Mouse (Mus musculus) adrenal gland, adult 2 months (tissue): ENCODE measurements around the gene Rnf24. TPM values are rescaled to one million over a fixed set of nuclear protein-coding genes. Genes with fewer than 3 reads are reported as not detected.

ENCODE experiments used
- DNase-seq: peaks from one replicate; pipeline ENCODE4 v3.0.0; 2021
- microRNA-seq, 2 experiments: library from miRNA; unstranded; fragments of <30 nt; microRNA quantifications; one replicate each; pipeline ENCODE4 v1.2.0; 2021
- polyA plus RNA-seq: library from polyadenylated mRNA; depleted of rRNA; stranded (reverse); fragments of >200 nt; gene quantifications from 2 replicates; pipeline ENCODE4 v1.2.3, GENCODE M21; 2012; rRNA removed
- total RNA-seq, 2 experiments: library from RNA; stranded (reverse); gene quantifications; 2 replicates each; pipeline ENCODE4 v1.2.3; 2021

The Rnf24 gene
- total and polyA plus RNA-seq, 3 experiments: 2.4 to 13.0 (median 8.6) TPM

- no peak for DNase-seq
These were observed 89.7 kb downstream of the Rnf24 start for GRCm38 (mm10) chr2:131262680-131263670.

GRCm38 (mm10) chr2:131262213-131262672, 90.4 kb downstream of the Rnf24 start, which contains the start of gene Pank2:
Gene Pank2 (plus strand): TSS chr2:131262495.
- DNase-seq: peak; percentile 98

GRCm38 (mm10) chr2:131261481-131262212, 91.0 kb downstream of the Rnf24 start:
- no peak for DNase-seq

GRCm38 (mm10) chr2:131260544-131261307, 92.0 kb downstream of the Rnf24 start:
- no peak for DNase-seq

GRCm38 (mm10) chr2:131258693-131259092, 94.0 kb downstream of the Rnf24 start:
- no peak for DNase-seq

- DNase-seq: no peak
These were observed 97.0 kb downstream of the Rnf24 start for GRCm38 (mm10) chr2:131255738-131256137.

- no peak for DNase-seq
These were observed 98.4 kb downstream of the Rnf24 start for GRCm38 (mm10) chr2:131254329-131254713.

GRCm38 (mm10) chr2:131253681-131254328, 98.9 kb downstream of the Rnf24 start:
- DNase-seq: peak; percentile 79

Small RNA genes lying within 50 kb of the gene (microRNA-seq; reads per million reads assigned to microRNA genes)
- gene Mir103-2: 14.5 to 23.1 reads per million in 2 experiments

Other genes with a start within 250 kb of the Rnf24 start
- gene Hspa12b, start 225.6 kb downstream of the Rnf24 start, total RNA-seq: 10 to 100 TPM in 1 of 2 experiments, 1 to 10 TPM in 1; 6.9 to 12.6 TPM
- gene Hspa12b, start 225.6 kb downstream of the Rnf24 start, polyA plus RNA-seq: 9.4 and 16.4 TPM in 2 replicates
- gene Gm11037, start 219.4 kb downstream of the Rnf24 start, total RNA-seq: not detected
- gene Gm11037, start 219.4 kb downstream of the Rnf24 start, polyA plus RNA-seq: not detected in 2 replicates
- 100 to 1,000 TPM; 114 to 123 TPM for gene 1700037H04Rik, start 192.8 kb downstream of the Rnf24 start, total RNA-seq
- 195 and 319 TPM in 2 replicates for gene 1700037H04Rik, start 192.8 kb downstream of the Rnf24 start, polyA plus RNA-seq
- gene Cenpb, start 172.8 kb downstream of the Rnf24 start, total RNA-seq: 10 to 100 TPM; 47.7 to 88.5 TPM
- gene Cenpb, start 172.8 kb downstream of the Rnf24 start, polyA plus RNA-seq: 94.5 and 107 TPM in 2 replicates
- gene Cdc25b, start 165.9 kb downstream of the Rnf24 start, total RNA-seq: 1 to 10 TPM; 3.4 to 5.5 TPM
- gene Cdc25b, start 165.9 kb downstream of the Rnf24 start, polyA plus RNA-seq: 7.7 and 9.7 TPM in 2 replicates
- 1 to 10 TPM; 4.3 to 5.4 TPM for gene Spef1, start 165.6 kb downstream of the Rnf24 start, total RNA-seq
- gene Spef1, start 165.6 kb downstream of the Rnf24 start, polyA plus RNA-seq: 4.8 and 5.3 TPM in 2 replicates
- 10 to 100 TPM; 13.7 to 20.2 TPM for gene Ap5s1, start 145.8 kb downstream of the Rnf24 start, total RNA-seq
- gene Ap5s1, start 145.8 kb downstream of the Rnf24 start, polyA plus RNA-seq: 89.8 and 91.7 TPM in 2 replicates
- 10 to 100 TPM; 46.2 to 48.8 TPM for gene Mavs, start 118.8 kb downstream of the Rnf24 start, total RNA-seq
- 81.8 and 89.7 TPM in 2 replicates for gene Mavs, start 118.8 kb downstream of the Rnf24 start, polyA plus RNA-seq
- gene Pank2, start 90.4 kb downstream of the Rnf24 start, total RNA-seq: 10 to 100 TPM; 51.7 to 55.2 TPM
- gene Pank2, start 90.4 kb downstream of the Rnf24 start, polyA plus RNA-seq: 9.8 and 10.7 TPM in 2 replicates
- gene Smox, start 138.6 kb upstream of the Rnf24 start, total RNA-seq: 10 to 100 TPM; 24.3 to 33.1 TPM
- 29.3 and 37.6 TPM in 2 replicates for gene Smox, start 138.6 kb upstream of the Rnf24 start, polyA plus RNA-seq
- 10 to 100 TPM; 26.1 to 30.8 TPM for gene Adra1d, start 209.4 kb upstream of the Rnf24 start, total RNA-seq
- 50.8 and 66.2 TPM in 2 replicates for gene Adra1d, start 209.4 kb upstream of the Rnf24 start, polyA plus RNA-seq